Mouse (Mus musculus): ENCODE results near the gene Cldnd1. TPM values are rescaled to one million over a fixed set of nuclear protein-coding genes. Genes with fewer than 3 reads are reported as not detected.

Cldnd1 gene
- polyA plus RNA-seq, 1 experiment from 2014 or later, result 92.7 TPM

GRCm38 (mm10) chr16:58697261-58697660 is 30.4 kb upstream of the Cldnd1 start:
- TF ChIP-seq CTCF (IDR thresholded peaks at IDR 0.05; ENCODE audit: low read depth), result no peak
- TF ChIP-seq EP300 (optimal IDR thresholded peaks at IDR 0.05), result no peak
- H3K9ac ChIP-seq (ENCODE audit: low read length), result no peak overlapping the region
- no peak overlapping the region for H3K4me3 ChIP-seq (ENCODE audit: low read depth, low read length)
- no peak overlapping the region for H3K4me2 ChIP-seq (replicated peaks; ENCODE audit: low read depth)
- no peaks in the 10 kb centered on the region for H3K27me3 ChIP-seq (ENCODE audit: control insufficient read depth, insufficient read depth, low read length)
- DNase-seq (ENCODE audit: low spot score), result no peak
- H3K9me3 ChIP-seq (ENCODE audit: control insufficient read depth, low read length), result no peaks in the 10 kb centered on the region
- no peaks in the 10 kb centered on the region for H3K36me3 ChIP-seq (ENCODE audit: control insufficient read depth, insufficient read depth, low read length)
- H3K27ac ChIP-seq (replicated peaks), result no peak overlapping the region
- no peaks in the 10 kb centered on the region for H3K4me1 ChIP-seq (replicated peaks; ENCODE audit: control insufficient read depth, insufficient read depth)
- ATAC-seq (ENCODE audit: low FRiP score, low TSS enrichment), result no peak
- WGBS, result 95% methylated on average over 1 of the region's 1 CpGs

GRCm38 (mm10) chr16:58700174-58700573 is 27.5 kb upstream of the Cldnd1 start:
- Histone ChIP-seq H3K4me3 (ENCODE audit: low read depth, low read length) (no peak overlapping the region), H3K4me2 (replicated peaks; ENCODE audit: low read depth) (no peak overlapping the region), H3K9ac (ENCODE audit: low read length) (no peak overlapping the region), H3K27me3 (ENCODE audit: control insufficient read depth, insufficient read depth, low read length) (no peaks in the 10 kb centered on the region), H3K27ac (replicated peaks) (no peak overlapping the region), H3K9me3 (ENCODE audit: control insufficient read depth, low read length) (no peaks in the 10 kb centered on the region), H3K36me3 (ENCODE audit: control insufficient read depth, insufficient read depth, low read length) (no peaks in the 10 kb centered on the region), H3K4me1 (replicated peaks; ENCODE audit: control insufficient read depth, insufficient read depth) (no peaks in the 10 kb centered on the region)
- no peak for DNase-seq (ENCODE audit: low spot score)
- no peak for TF ChIP-seq EP300 (optimal IDR thresholded peaks at IDR 0.05)
- no peak for TF ChIP-seq CTCF (IDR thresholded peaks at IDR 0.05; ENCODE audit: low read depth)
- ATAC-seq (ENCODE audit: low FRiP score, low TSS enrichment), result no peak
- WGBS, result 77% methylated on average over 6 of the region's 6 CpGs

DNA sequence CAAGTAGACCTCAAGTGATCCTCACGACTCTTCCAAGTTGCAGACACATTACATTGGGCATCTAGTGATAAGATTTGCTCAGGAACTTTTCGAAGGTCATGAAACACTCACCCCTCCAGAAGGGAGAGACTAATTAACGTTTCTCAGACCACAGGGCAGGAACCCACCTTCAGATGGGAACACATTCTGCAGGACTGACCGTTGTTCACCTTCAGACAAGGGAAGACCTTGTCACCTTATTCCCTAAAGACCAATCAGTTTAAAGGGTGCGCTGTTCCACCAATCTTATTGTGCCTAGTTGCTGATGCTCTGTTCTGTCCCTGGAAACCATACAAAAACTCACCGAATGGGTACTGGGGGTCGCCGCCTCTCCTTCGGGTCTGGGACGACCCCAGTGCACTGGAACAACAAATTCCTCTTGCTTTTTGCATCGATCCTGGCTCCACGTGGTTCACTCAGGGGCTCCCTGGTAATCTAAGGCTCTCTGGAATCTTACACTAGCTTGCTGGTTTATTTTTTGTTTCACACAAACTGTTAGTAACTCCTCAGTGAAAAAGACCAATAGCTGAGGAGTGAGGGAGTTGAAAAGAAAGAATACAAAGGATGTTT is 26.8 kb upstream of the Cldnd1 start:
- Histone ChIP-seq H3K36me3 (ENCODE audit: control insufficient read depth, insufficient read depth, low read length) (no peaks in the 10 kb centered on the region), H3K27ac (replicated peaks) (no peak overlapping the region), H3K4me2 (replicated peaks; ENCODE audit: low read depth) (no peak overlapping the region), H3K4me3 (ENCODE audit: low read depth, low read length) (no peak overlapping the region), H3K27me3 (ENCODE audit: control insufficient read depth, insufficient read depth, low read length) (no peaks in the 10 kb centered on the region), H3K4me1 (replicated peaks; ENCODE audit: control insufficient read depth, insufficient read depth) (no peaks in the 10 kb centered on the region), H3K9ac (ENCODE audit: low read length) (no peak overlapping the region), H3K9me3 (ENCODE audit: control insufficient read depth, low read length) (no peaks in the 10 kb centered on the region)
- 86% methylated on average over 12 of the region's 12 CpGs for WGBS
- DNase-seq (ENCODE audit: low spot score), result no peak
- no peak for ATAC-seq (ENCODE audit: low FRiP score, low TSS enrichment)
- TF ChIP-seq EP300 (optimal IDR thresholded peaks at IDR 0.05) (no peak), CTCF (IDR thresholded peaks at IDR 0.05; ENCODE audit: low read depth) (no peak)

DNA sequence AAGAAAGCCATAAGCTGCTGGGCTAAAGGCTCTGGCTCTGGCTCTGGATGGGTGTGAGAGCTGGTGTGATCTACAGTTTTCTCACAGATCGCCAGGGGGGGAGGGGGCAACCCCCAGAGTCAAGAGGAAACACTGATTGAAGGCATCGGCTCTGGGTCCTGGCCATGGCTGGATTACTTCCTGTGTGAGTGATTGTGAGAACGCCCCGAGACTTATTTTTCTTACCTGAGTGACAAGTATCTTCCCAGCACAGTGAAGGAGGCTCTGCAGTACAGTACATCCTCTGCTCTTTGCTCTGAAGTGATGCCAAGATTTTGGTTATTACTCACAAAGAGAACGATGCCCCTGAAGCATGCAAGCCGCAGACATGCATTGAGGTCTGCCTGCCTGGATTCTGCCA is 25.9 kb upstream of the Cldnd1 start:
- ATAC-seq (ENCODE audit: low FRiP score, low TSS enrichment) (no peak), DNase-seq (ENCODE audit: low spot score) (no peak)
- TF ChIP-seq CTCF (IDR thresholded peaks at IDR 0.05; ENCODE audit: low read depth) (no peak), EP300 (optimal IDR thresholded peaks at IDR 0.05) (no peak)
- H3K9me3 ChIP-seq (ENCODE audit: control insufficient read depth, low read length), result no peaks in the 10 kb centered on the region
- H3K4me2 ChIP-seq (replicated peaks; ENCODE audit: low read depth), result no peak overlapping the region
- no peak overlapping the region for H3K27ac ChIP-seq (replicated peaks)
- no peak overlapping the region for H3K4me3 ChIP-seq (ENCODE audit: low read depth, low read length)
- 39% methylated on average over 6 of the region's 6 CpGs for WGBS
- H3K9ac ChIP-seq (ENCODE audit: low read length), result no peak overlapping the region
- H3K27me3 ChIP-seq (ENCODE audit: control insufficient read depth, insufficient read depth, low read length), result no peaks in the 10 kb centered on the region
- H3K4me1 ChIP-seq (replicated peaks; ENCODE audit: control insufficient read depth, insufficient read depth), result no peaks in the 10 kb centered on the region
- no peaks in the 10 kb centered on the region for H3K36me3 ChIP-seq (ENCODE audit: control insufficient read depth, insufficient read depth, low read length)

GRCm38 (mm10) chr16:58702329-58702932 is 25.3 kb upstream of the Cldnd1 start:
- no peaks in the 10 kb centered on the region for H3K9me3 ChIP-seq (ENCODE audit: control insufficient read depth, low read length)
- no peaks in the 10 kb centered on the region for H3K4me1 ChIP-seq (replicated peaks; ENCODE audit: control insufficient read depth, insufficient read depth)
- no peak overlapping the region for H3K4me3 ChIP-seq (ENCODE audit: low read depth, low read length)
- no peak for TF ChIP-seq EP300 (optimal IDR thresholded peaks at IDR 0.05)
- no peak for TF ChIP-seq CTCF (IDR thresholded peaks at IDR 0.05; ENCODE audit: low read depth)
- H3K4me2 ChIP-seq (replicated peaks; ENCODE audit: low read depth), result no peak overlapping the region
- 73% methylated on average over 10 of the region's 10 CpGs for WGBS
- no peaks in the 10 kb centered on the region for H3K27me3 ChIP-seq (ENCODE audit: control insufficient read depth, insufficient read depth, low read length)
- no peak for DNase-seq (ENCODE audit: low spot score)
- H3K9ac ChIP-seq (ENCODE audit: low read length), result no peak overlapping the region
- H3K27ac ChIP-seq (replicated peaks), result no peak overlapping the region
- H3K36me3 ChIP-seq (ENCODE audit: control insufficient read depth, insufficient read depth, low read length), result no peaks in the 10 kb centered on the region
- ATAC-seq (ENCODE audit: low FRiP score, low TSS enrichment), result no peak

- WGBS, result 12% methylated on average over 10 of the region's 10 CpGs
- DNase-seq (ENCODE audit: low spot score), result peak; percentile 30
- H3K27me3 ChIP-seq (ENCODE audit: control insufficient read depth, insufficient read depth, low read length), result no peaks in the 10 kb centered on the region
- no peak overlapping the region for H3K4me3 ChIP-seq (ENCODE audit: low read depth, low read length)
- peak; percentile 82 for ATAC-seq (ENCODE audit: low FRiP score, low TSS enrichment)
- no peaks in the 10 kb centered on the region for H3K36me3 ChIP-seq (ENCODE audit: control insufficient read depth, insufficient read depth, low read length)
- H3K4me2 ChIP-seq (replicated peaks; ENCODE audit: low read depth), result no peak overlapping the region
- TF ChIP-seq EP300 (optimal IDR thresholded peaks at IDR 0.05), result no peak
- H3K4me1 ChIP-seq (replicated peaks; ENCODE audit: control insufficient read depth, insufficient read depth), result no peaks in the 10 kb centered on the region
- H3K27ac ChIP-seq (replicated peaks), result no peak overlapping the region
- no peak overlapping the region for H3K9ac ChIP-seq (ENCODE audit: low read length)
- no peaks in the 10 kb centered on the region for H3K9me3 ChIP-seq (ENCODE audit: control insufficient read depth, low read length)
Measured at GRCm38 (mm10) chr16:58703382-58704124, 24.2 kb upstream of the Cldnd1 start.

Measured in stomach, postnatal 0 days (tissue).